Mouse (Mus musculus) lung, postnatal 0 days (tissue): Measurements from ENCODE around the gene Spc25. TPM values are rescaled to one million over a fixed set of nuclear protein-coding genes. Genes with fewer than 3 reads are reported as not detected.

Experiments
- ATAC-seq: fragments of 200-750 bp; cut with Nextera tagmentation; 2 replicates; pipeline ENCODE4 v1.8.0; 2017; ENCODE audit warnings: moderate library complexity
- DNase-seq: peaks from one replicate; pipeline ENCODE4 v3.0.0-alpha.2; 2016; ENCODE audit warnings: low spot score
- H3K27ac ChIP-seq: fragments of 300-500 bp; sonication (generic); 2 replicates; pipeline ENCODE4 v1.5.1; 2014; ENCODE audit warnings: antibody characterized with exemption, mild to moderate bottlenecking, low read length, mixed read lengths
- H3K27me3 ChIP-seq: fragments of 300-500 bp; sonication (generic); replicated peaks from 2 replicates; pipeline ENCODE4 v1.6.1; 2014; ENCODE audit warnings: low read length, mixed read lengths; ENCODE audit not compliant: insufficient read depth
- H3K36me3 ChIP-seq: fragments of 300-500 bp; sonication (generic); 2 replicates; pipeline ENCODE4 v1.6.1; 2014; ENCODE audit warnings: low read length, mixed read lengths; ENCODE audit not compliant: insufficient read depth
- H3K4me1 ChIP-seq: fragments of 300-500 bp; sonication (generic); 2 replicates; pipeline ENCODE4 v1.6.1; 2014; ENCODE audit warnings: antibody characterized with exemption, low read depth, low read length, mixed read lengths; ENCODE audit not compliant: insufficient read depth
- H3K4me2 ChIP-seq: fragments of 300-500 bp; sonication (generic); replicated peaks from 2 replicates; pipeline ENCODE4 v1.6.1; 2014; ENCODE audit warnings: low read depth, mild to moderate bottlenecking, low read length, moderate library complexity, mixed read lengths
- H3K4me3 ChIP-seq: fragments of 300-500 bp; sonication (generic); 2 replicates; pipeline ENCODE4 v1.5.1; 2014; ENCODE audit warnings: low read depth, low read length
- H3K9ac ChIP-seq: fragments of 300-500 bp; sonication (generic); replicated peaks from 2 replicates; pipeline ENCODE4 v1.6.1; 2014; ENCODE audit warnings: low read depth, mild to moderate bottlenecking
- H3K9me3 ChIP-seq: fragments of 300-500 bp; sonication (generic); 2 replicates; pipeline ENCODE4 v1.6.1; 2016; ENCODE audit warnings: low read length, mixed read lengths
- CTCF ChIP-seq: IDR thresholded peaks from 2 replicates; pipeline ENCODE4 v1.5.1; 2016; ENCODE audit warnings: antibody characterized with exemption, mild to moderate bottlenecking
- EP300 ChIP-seq: IDR thresholded peaks from 2 replicates; pipeline ENCODE4 v1.6.1; 2016; ENCODE audit warnings: antibody characterized with exemption, mild to moderate bottlenecking, control low read depth
- WGBS: fragments of 180-500 bp; shearing (Covaris S2); extraction: QIAGEN DNeasy Blood & Tissue Kit; methylation state at CpG from one replicate; pipeline ENCODE4 v1.1.7; 2014; 5-methylcytosine and 5-hydroxymethylcytosine counted together
- polyA plus RNA-seq: library from polyadenylated mRNA; unstranded; fragments of >200 nt; fragmentation: Nextera tagmentation; extraction: Ambion mirVana; gene quantifications from 2 replicates; pipeline ENCODE4 v1.2.1, GENCODE M21; 2015

Spc25 gene
- 11.1 and 15.5 TPM in 2 replicates for polyA plus RNA-seq

DNA sequence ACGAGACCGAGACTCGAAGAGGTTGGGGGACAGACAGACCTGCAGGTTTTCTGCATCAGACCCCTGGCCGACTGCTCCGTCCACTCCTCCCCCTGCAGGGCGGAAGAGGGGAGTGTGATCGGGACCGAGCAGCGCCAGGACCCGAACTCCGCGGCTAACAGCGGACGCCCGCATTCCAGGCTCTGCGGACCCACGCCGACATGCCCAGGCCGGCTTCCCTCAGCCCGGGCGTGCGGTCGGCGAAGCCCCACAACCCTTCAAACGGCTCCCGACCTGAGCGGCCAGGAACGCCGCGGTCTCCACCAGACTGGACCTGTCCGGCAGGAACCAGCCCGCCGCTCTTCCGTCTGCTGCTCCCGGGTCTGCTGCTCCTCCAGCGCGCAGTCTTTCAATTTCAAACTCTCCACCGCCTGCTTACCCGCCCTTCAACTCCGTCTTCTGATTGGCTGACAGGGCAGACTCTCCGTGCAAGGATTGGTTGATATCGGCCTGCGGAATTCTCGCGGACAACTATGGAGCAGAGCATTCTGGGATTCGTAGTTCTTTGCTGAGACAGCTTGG, at the start of gene Spc25:
Spc25 (minus strand) TSS at position 404 of the 561 bp plus-strand sequence.
- 0 out of 2 replicates have a peak, but pooled peaks cover 3% of the 10 kb centered on the region for H3K4me1 ChIP-seq
- H3K9me3 ChIP-seq = no peaks in the 10 kb centered on the region
- no peaks in the 10 kb centered on the region for H3K36me3 ChIP-seq
- peak; percentile 100 for ATAC-seq
- H3K9ac ChIP-seq = peak within 1 kb of the TSS; percentile 55
- peak within 1 kb of the TSS; percentile 81 for H3K4me3 ChIP-seq
- H3K27ac ChIP-seq = no peak within 1 kb of the TSS
- 1% methylated on average over 45 of the region's 46 CpGs for WGBS
- H3K4me2 ChIP-seq = peak within 1 kb of the TSS; percentile 95
- peak; percentile 99 for DNase-seq
- TF ChIP-seq EP300 (no peak), CTCF (no peak; the same call in 1 of the 2 replicates)
- no peaks in the 10 kb centered on the region for H3K27me3 ChIP-seq

DNA sequence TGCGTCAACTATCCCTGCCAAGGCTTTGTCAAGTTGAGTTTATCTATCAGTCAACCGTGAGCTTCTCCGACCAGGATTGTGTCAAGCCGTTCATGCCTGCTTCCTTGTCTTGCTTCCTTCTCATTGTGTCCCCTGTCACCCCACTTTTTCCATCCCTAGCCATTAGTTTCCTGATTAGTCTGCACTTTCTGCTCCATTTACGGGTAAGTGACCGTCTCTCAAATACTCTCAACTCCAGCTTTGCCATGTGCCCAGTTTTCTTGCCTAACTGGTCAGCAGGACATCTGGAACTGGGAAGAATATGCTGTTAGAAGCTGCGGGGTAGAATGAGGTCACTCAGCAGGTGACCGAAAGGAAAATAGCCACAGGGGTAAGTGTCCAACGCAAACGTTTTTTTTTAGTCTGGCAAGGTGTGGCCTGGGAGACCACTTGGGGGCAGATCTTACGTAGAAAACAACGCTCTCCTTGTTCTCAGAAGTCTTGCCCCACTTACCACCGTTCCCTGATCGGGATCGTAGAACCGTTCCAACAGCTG, 42.3 kb upstream of the Spc25 start:
- Histone ChIP-seq H3K27ac (no peak overlapping the region), H3K9ac (no peak overlapping the region), H3K4me3 (no peak overlapping the region), H3K4me2 (no peak overlapping the region), H3K9me3 (no peaks in the 10 kb centered on the region), H3K4me1 (no peaks in the 10 kb centered on the region), H3K27me3 (no peaks in the 10 kb centered on the region), H3K36me3 (no peaks in the 10 kb centered on the region)
- 38% methylated on average over 16 of the region's 16 CpGs for WGBS
- DNase-seq (no peak), ATAC-seq (no peak)
- TF ChIP-seq EP300 (no peak), CTCF (no peak)

DNA sequence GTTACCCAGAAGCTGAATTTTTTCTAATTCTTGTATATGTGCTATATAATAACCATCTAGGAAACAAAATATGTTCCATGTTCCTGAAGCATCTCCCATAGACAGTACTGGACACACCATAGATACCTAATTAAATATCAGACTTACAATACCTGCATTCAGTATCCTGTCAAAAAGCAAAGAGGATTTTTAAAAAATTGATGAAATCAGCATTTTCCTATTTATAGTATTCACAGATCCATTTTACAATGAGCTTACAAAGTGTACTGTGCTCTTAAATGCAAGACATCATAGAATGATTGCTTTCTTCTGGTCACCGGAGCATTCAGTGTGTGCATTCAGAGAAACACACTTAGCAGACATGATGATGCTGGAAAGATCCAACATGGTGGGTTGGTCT, 41.1 kb upstream of the Spc25 start:
- H3K27me3 ChIP-seq = no peaks in the 10 kb centered on the region
- no peak for TF ChIP-seq CTCF
- no peak for TF ChIP-seq EP300
- WGBS = 97% methylated on average over 1 of the region's 1 CpGs

DNA sequence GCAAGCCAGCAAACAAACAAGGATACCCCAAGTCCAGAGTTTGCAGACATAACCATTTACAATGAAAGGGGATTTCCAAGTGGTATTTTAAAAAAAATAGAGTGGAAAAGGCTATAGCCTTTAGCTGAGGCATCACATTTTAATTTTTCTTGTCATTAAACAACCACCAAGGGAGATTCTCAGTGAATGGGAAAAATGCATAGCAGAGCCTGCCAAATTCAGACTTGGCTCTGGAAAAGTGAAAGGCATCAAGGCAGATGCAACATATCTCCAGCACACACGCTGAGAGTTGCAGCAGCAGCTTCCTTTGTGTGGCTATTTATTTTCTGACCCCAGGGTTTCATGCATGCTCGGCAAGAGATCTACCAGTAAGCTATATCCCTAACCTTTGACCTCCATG, 38.9 kb upstream of the Spc25 start:
- Histone ChIP-seq H3K36me3 (no peaks in the 10 kb centered on the region), H3K27me3 (no peaks in the 10 kb centered on the region), H3K9me3 (no peaks in the 10 kb centered on the region), H3K4me3 (no peak overlapping the region), H3K27ac (no peak overlapping the region), H3K9ac (no peak overlapping the region), H3K4me1 (no peaks in the 10 kb centered on the region), H3K4me2 (no peak overlapping the region)
- DNase-seq (peak; percentile 80), ATAC-seq (peak; percentile 66)
- TF ChIP-seq EP300 (no peak), CTCF (no peak)
- WGBS = 35% methylated on average over 2 of the region's 2 CpGs

More for the DNA sequence above, 41.1 kb upstream of the Spc25 start:
- Histone ChIP-seq H3K4me1 (no peaks in the 10 kb centered on the region), H3K4me3 (no peak overlapping the region), H3K9me3 (no peaks in the 10 kb centered on the region), H3K27ac (no peak overlapping the region), H3K4me2 (no peak overlapping the region), H3K9ac (no peak overlapping the region), H3K36me3 (no peaks in the 10 kb centered on the region)
- no peak for ATAC-seq
- no peak for DNase-seq

DNA sequence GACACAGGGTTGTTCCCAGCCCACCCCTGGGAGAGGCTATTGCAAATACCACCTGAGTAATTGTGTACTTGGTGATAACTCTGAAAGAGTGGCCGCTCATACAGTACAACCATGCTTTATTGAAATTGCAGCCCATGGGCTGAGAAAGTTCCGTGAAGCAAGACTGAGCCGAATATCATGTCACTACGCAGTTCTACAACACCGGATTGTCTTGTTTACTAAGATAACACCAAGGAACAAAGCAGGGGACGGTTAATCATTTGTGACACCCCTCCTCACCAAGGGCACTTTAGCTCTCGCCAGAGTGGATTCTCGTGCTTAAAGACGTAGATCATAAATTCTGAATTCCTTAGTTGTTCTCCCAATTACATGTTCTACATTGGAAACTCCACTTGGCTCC, 33.3 kb upstream of the Spc25 start:
- TF ChIP-seq CTCF = no peak
- no peak for TF ChIP-seq EP300
- no peaks in the 10 kb centered on the region for H3K36me3 ChIP-seq
- ATAC-seq (no peak), DNase-seq (no peak)
- no peak overlapping the region for H3K4me2 ChIP-seq
- H3K27ac ChIP-seq = no peak overlapping the region
- 57% methylated on average over 9 of the region's 9 CpGs for WGBS
- H3K9me3 ChIP-seq = no peaks in the 10 kb centered on the region
- no peaks in the 10 kb centered on the region for H3K27me3 ChIP-seq
- H3K4me3 ChIP-seq = no peak overlapping the region
- no peaks in the 10 kb centered on the region for H3K4me1 ChIP-seq
- H3K9ac ChIP-seq = no peak overlapping the region

DNA sequence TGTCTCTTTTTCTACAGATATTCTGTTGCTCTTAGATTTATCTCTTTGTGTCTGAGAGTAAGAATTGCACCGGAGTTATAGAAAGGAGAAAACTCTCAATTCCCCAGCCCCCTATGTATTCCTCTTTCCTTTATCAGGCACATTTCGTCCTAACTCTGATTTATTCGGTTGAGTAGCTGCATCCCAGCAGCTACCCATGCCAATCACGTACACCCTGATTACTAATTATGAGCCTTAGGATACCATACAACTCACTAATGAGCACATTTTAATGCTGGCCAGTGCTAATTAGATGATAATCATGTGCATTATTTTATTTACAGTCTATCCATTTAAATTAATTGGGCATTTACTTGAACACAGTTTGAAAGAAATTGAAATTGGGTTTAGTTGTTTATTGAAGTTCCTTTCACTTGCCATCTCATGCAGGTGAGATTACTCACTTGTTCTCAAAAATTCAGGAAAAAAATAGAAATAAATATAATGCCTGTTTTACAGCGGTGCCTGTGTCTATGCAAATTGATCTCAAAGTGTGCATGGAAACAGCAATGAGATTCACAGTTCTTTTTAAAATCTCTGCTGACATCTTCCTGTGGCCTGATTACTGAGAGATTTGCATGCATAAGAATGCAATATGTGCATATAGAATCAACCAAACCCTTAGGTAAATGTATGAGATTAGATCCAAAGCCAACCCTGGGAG, 29.1 kb upstream of the Spc25 start:
- Histone ChIP-seq H3K4me2 (no peak overlapping the region), H3K27ac (no peak overlapping the region), H3K9ac (no peak overlapping the region), H3K4me1 (no peaks in the 10 kb centered on the region), H3K27me3 (no peaks in the 10 kb centered on the region), H3K36me3 (no peaks in the 10 kb centered on the region), H3K9me3 (no peaks in the 10 kb centered on the region), H3K4me3 (no peak overlapping the region)
- 86% methylated on average over 5 of the region's 5 CpGs for WGBS
- DNase-seq = no peak
- TF ChIP-seq CTCF (no peak), EP300 (no peak)
- no peak for ATAC-seq
